Mouse (Mus musculus): ENCODE measurements around the gene C4bp.

DNA sequence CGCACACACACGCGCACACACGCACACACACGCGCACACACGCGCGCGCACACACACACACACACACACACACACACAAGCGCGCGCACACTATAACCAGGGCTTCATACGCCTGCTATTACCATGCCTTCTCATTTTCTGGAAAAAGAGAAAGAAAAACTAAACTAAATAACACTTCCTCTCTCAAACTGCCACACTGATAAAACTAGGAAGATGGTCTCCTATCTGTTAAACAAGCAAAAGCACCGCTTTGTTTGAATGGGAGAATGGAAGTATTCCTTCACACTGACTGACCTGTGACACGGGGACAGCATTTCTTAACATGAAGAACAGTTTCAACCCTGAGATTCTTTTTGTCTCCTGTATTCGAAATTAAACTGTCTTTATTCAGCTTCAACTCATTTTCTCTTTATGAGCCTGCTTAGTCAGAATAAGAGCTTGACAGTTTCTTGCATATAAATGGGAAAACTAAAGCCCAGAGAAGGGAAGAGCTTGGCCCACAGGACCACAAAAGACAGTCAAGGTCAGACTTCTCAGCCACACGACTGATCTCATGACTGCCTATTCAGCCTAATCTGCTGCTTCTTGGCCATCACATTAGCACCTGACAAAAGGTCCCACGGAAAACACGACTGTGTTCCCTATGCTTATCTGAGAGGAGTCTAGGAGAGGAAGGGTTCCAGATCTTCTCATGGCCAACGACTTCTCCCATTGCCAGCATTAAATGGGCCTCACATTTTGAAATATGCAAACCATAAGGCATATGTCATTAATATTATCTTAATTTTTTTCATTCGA, 49.0 kb upstream of the C4bp start:
- TF ChIP-seq TCF12 (IDR thresholded peaks at IDR 0.05; ENCODE audit: low read depth, low read length) = no peak
- TF ChIP-seq RAD21 (IDR thresholded peaks at IDR 0.05; ENCODE audit: low read depth, low read length) = no peak
- TF ChIP-seq EP300 (IDR thresholded peaks at IDR 0.05; ENCODE audit: low read depth in 1 of 2, low read length in 2 of 2) = peak; percentile 35 to 74; a peak in 3 of 4 replicates
- no peak for TF ChIP-seq MAZ (IDR thresholded peaks at IDR 0.05; ENCODE audit: low read depth, low read length)
